Mouse (Mus musculus) right cerebral cortex, postnatal 4 days (tissue): ENCODE results near the gene Ccl6.
"Not testable (repeated sequence)": the region's sequence is repeated elsewhere in the genome, so short reads cannot be mapped to it uniquely, and the experiment has no call there.

ENCODE experiments used
- DNase-seq: peaks from one replicate; pipeline ENCODE4 v3.0.0-alpha.2; 2022

The Ccl6 gene

GRCm38 (mm10) chr11:83556085-83556781 is 36.7 kb downstream of the Ccl6 start:
- peak; percentile 46 for DNase-seq

- no peak for DNase-seq
Measured at GRCm38 (mm10) chr11:83551668-83552067, 41.2 kb downstream of the Ccl6 start.

GRCm38 (mm10) chr11:83551037-83551436 is 41.9 kb downstream of the Ccl6 start:
- not testable (repeated sequence) for DNase-seq

GRCm38 (mm10) chr11:83550186-83550632 is 42.7 kb downstream of the Ccl6 start:
- no peak for DNase-seq

- no peak for DNase-seq
Measured at GRCm38 (mm10) chr11:83544214-83544613, 48.7 kb downstream of the Ccl6 start.

- no peak for DNase-seq
Measured at GRCm38 (mm10) chr11:83541415-83541814, 51.5 kb downstream of the Ccl6 start.

- DNase-seq = no peak
Measured at GRCm38 (mm10) chr11:83540931-83541330, 52.0 kb downstream of the Ccl6 start.

GRCm38 (mm10) chr11:83538705-83539314 is 54.1 kb downstream of the Ccl6 start:
- no peak for DNase-seq
